Comparison of ENCODE assay signal across 20 mouse cellular contexts in the genomic region with DNA sequence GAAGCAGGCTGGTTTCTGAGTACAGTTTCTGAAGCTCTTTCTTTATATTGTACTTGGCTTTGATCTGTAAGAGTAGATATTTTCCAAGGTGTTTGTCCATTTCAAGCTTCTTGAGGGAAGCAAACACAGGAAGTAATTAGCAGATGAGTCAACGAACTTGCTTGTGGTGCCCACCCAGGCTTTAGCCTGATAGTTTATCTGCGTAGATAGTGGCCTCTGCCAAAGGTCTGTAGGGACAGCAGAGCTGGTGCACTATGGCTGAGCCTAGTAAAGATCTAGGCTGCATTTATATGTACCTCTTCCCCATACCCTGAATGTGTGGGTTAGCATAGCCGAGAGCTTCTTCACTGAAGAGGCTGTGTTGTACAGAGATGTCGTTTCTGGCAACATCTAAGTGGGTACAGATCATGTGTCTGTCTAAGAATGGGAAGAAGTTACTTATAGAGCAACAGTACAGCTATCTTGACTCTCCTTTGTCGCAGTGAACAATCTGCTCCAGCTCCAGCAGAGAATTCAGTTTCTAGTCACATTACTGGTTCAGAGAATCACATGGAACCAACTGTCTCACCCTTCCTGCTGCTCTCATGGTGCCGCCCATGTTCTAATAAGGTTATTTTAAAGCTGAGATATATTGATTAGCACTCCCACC.
DNase-seq lines count a peak whose midpoint lies in the region; ATAC-seq lines count a peak whose summit lies in the region.
"Had no signal": no experiment of that assay in that cellular context is flagged by ENCODE, and none has a peak within 500 bp of the region (broad histone marks: within the 10 kb centered on the region; RNA-seq: fewer than 3 reads in every experiment).

No protein-coding gene starts in this region.

- DNase-seq in frontal cortex, postnatal 10 days (ENCODE audit: low spot score in 2 of 2) = no peak
- no peak for DNase-seq in lung, postnatal 4 days
- peak; percentile 14 for DNase-seq in lung, postnatal 14 days
- peak; percentile 68 for DNase-seq in telencephalon, adult 2 months (ENCODE audit: low read depth, low spot score)
- no peak for DNase-seq in embryo, embryonic 11 days
- DNase-seq: adrenal gland, postnatal 14 days; cerebellum, adult 8-10 months; forebrain, postnatal 0 days; kidney, postnatal 25 days had no signal

- no peak overlapping the region for H3K4me3 ChIP-seq in lung, embryonic 16.5 days (ENCODE audit: low read length)
- no peak overlapping the region for H3K4me3 ChIP-seq in forebrain, embryonic 13.5 days
- H3K4me3 ChIP-seq: erythroblast, embryonic 14.5 days; heart, embryonic 15.5 days; limb, embryonic 12.5 days; liver, embryonic 15.5 days; neural tube, embryonic 15.5 days had no signal

- no peaks in the 10 kb centered on the region for H3K27me3 ChIP-seq in lung, embryonic 16.5 days (ENCODE audit: control insufficient read depth, insufficient read depth, low read depth, low read length)
- H3K27me3 ChIP-seq in forebrain, embryonic 13.5 days = no peaks in the 10 kb centered on the region
- H3K27me3 ChIP-seq: CH12.LX; heart, embryonic 15.5 days; limb, embryonic 12.5 days; liver, embryonic 15.5 days; neural tube, embryonic 15.5 days had no signal

- no peaks in the 10 kb centered on the region for H3K9me3 ChIP-seq in lung, embryonic 16.5 days (ENCODE audit: control insufficient read depth, low read length)
- H3K9me3 ChIP-seq in forebrain, embryonic 13.5 days (replicated peaks) = no peaks in the 10 kb centered on the region
- H3K9me3 ChIP-seq: heart, embryonic 15.5 days; limb, embryonic 12.5 days; liver, embryonic 15.5 days; neural tube, embryonic 15.5 days had no signal

- H3K4me2 ChIP-seq in lung, embryonic 16.5 days (ENCODE audit: low read depth, low read length) = no peak overlapping the region
- H3K4me2 ChIP-seq in forebrain, embryonic 13.5 days = no peak overlapping the region
- H3K4me2 ChIP-seq: heart, embryonic 15.5 days; limb, embryonic 12.5 days; liver, embryonic 15.5 days; midbrain, embryonic 11.5 days; neural tube, embryonic 15.5 days had no signal

- peaks cover 17% of the 10 kb centered on the region; the same call in 1 of the 2 replicates for H3K4me1 ChIP-seq in lung, embryonic 16.5 days (replicated peaks; ENCODE audit: control insufficient read depth, insufficient read depth, low read length)
- H3K4me1 ChIP-seq in forebrain, embryonic 13.5 days = no peaks in the 10 kb centered on the region

- H3K36me3 ChIP-seq in lung, embryonic 16.5 days (ENCODE audit: control insufficient read depth, insufficient read depth, low read length) = no peaks in the 10 kb centered on the region
- no peaks in the 10 kb centered on the region; the same call in 1 of the 2 replicates for H3K36me3 ChIP-seq in forebrain, embryonic 13.5 days (ENCODE audit: poor library complexity, severe bottlenecking)
- H3K36me3 ChIP-seq: heart, embryonic 15.5 days; liver, embryonic 15.5 days; neural tube, embryonic 15.5 days had no signal

- 73% methylated on average over 6 of the region's 6 CpGs for WGBS in lung, embryonic 16.5 days
- 89% methylated on average over 6 of the region's 6 CpGs for WGBS in forebrain, embryonic 13.5 days

- H3K9ac ChIP-seq in lung, embryonic 16.5 days (ENCODE audit: low read length) = no peak overlapping the region
- H3K9ac ChIP-seq in forebrain, embryonic 13.5 days = no peak overlapping the region
- H3K9ac ChIP-seq: forebrain, postnatal 0 days; heart, embryonic 15.5 days; limb, embryonic 12.5 days; liver, embryonic 15.5 days; neural tube, embryonic 15.5 days had no signal

- ATAC-seq in frontal cortex, adult (ENCODE audit: low TSS enrichment) = peak; percentile 82
- ATAC-seq in lung, embryonic 16.5 days (ENCODE audit: low read depth) = no peak
- no peak for ATAC-seq in forebrain, embryonic 13.5 days
- ATAC-seq: forebrain, postnatal 0 days; inflammation-experienced regulatory T-cells, adult 6 months had no signal

- peak overlapping the region; percentile 4; the same call in 1 of the 2 replicates for H3K27ac ChIP-seq in lung, embryonic 16.5 days (ENCODE audit: low read length)
- no peak overlapping the region for H3K27ac ChIP-seq in forebrain, embryonic 13.5 days
- H3K27ac ChIP-seq: heart, embryonic 15.5 days; limb, embryonic 12.5 days; liver, embryonic 15.5 days; neural tube, embryonic 15.5 days had no signal

Comparison
In these comparisons a context has a peak if more than half of its experiments do, and no peak if none do; other contexts are left out.
1. DNase-seq: peak in lung, postnatal 14 days (single experiment) and telencephalon, adult 2 months (single experiment); none in frontal cortex, postnatal 10 days (0 of 2), lung, postnatal 4 days (0 of 2) and embryo, embryonic 11 days (single experiment).